In genomic region chr1:162510013-162510356, GRCm38 (mm10) we compare ENCODE assay signal across 14 mouse cellular contexts. TPM values are rescaled to one million over a fixed set of nuclear protein-coding genes. Genes with fewer than 3 reads are reported as not detected.
DNase-seq lines count a peak whose midpoint lies in the region; ATAC-seq and TF ChIP-seq lines count a peak whose summit lies in the region.
"Had no signal": no experiment of that assay in that cellular context is flagged by ENCODE, and none has a peak within 500 bp of the region (broad histone marks: within the 10 kb centered on the region; RNA-seq: fewer than 3 reads in every experiment).

No protein-coding gene starts in this region.

- no peaks in the 10 kb centered on the region for H3K36me3 ChIP-seq in liver, embryonic 12.5 days
- H3K36me3 ChIP-seq in liver, postnatal 0 days (replicated peaks; ENCODE audit: insufficient read depth, low read length), result no peaks in the 10 kb centered on the region
- no peaks in the 10 kb centered on the region for H3K36me3 ChIP-seq in liver, embryonic 14.5 days (replicated peaks; ENCODE audit: control insufficient read depth, insufficient read depth, low read depth)
- H3K36me3 ChIP-seq in myocyte (ENCODE audit: control insufficient read depth, insufficient read depth), result no peaks in the 10 kb centered on the region
- H3K36me3 ChIP-seq: forebrain, embryonic 12.5 days; limb, embryonic 10.5 days had no signal

- peak overlapping the region; percentile 71 for H3K27ac ChIP-seq in gastrocnemius, adult 2 months
- no peak overlapping the region for H3K27ac ChIP-seq in liver, embryonic 12.5 days
- H3K27ac ChIP-seq in liver, postnatal 0 days (ENCODE audit: low read depth), result no peak overlapping the region
- no peak overlapping the region for H3K27ac ChIP-seq in liver, embryonic 14.5 days
- H3K27ac ChIP-seq: forebrain, embryonic 12.5 days; limb, embryonic 10.5 days had no signal

- no peaks in the 10 kb centered on the region for H3K79me2 ChIP-seq in myocyte (ENCODE audit: control insufficient read depth, insufficient read depth)

- H3K4me3 ChIP-seq in gastrocnemius, adult 2 months, result no peak overlapping the region
- no peak overlapping the region for H3K4me3 ChIP-seq in liver, embryonic 12.5 days
- no peak overlapping the region for H3K4me3 ChIP-seq in liver, postnatal 0 days (ENCODE audit: low read depth, low read length)
- H3K4me3 ChIP-seq in liver, embryonic 14.5 days (ENCODE audit: insufficient read depth in 1 of 2, low read depth in 2 of 2, low read length in 2 of 2), result no peak overlapping the region
- H3K4me3 ChIP-seq in myocyte, result no peak overlapping the region
- H3K4me3 ChIP-seq: forebrain, embryonic 12.5 days; limb, embryonic 10.5 days had no signal

- no peaks in the 10 kb centered on the region for H3K27me3 ChIP-seq in liver, embryonic 12.5 days (replicated peaks)
- H3K27me3 ChIP-seq in liver, postnatal 0 days (ENCODE audit: insufficient read depth, low read length), result 0 out of 2 replicates have a peak, but pooled peaks cover 3% of the 10 kb centered on the region
- H3K27me3 ChIP-seq in liver, embryonic 14.5 days (ENCODE audit: control insufficient read depth, insufficient read depth, low read length), result no peaks in the 10 kb centered on the region
- H3K27me3 ChIP-seq in myocyte (ENCODE audit: control insufficient read depth, insufficient read depth, insufficient read length), result no peaks in the 10 kb centered on the region
- H3K27me3 ChIP-seq: forebrain, embryonic 12.5 days had no signal

- H3K9ac ChIP-seq in liver, embryonic 12.5 days, result no peak overlapping the region
- H3K9ac ChIP-seq in liver, postnatal 0 days (replicated peaks), result no peak overlapping the region
- no peak overlapping the region for H3K9ac ChIP-seq in liver, embryonic 14.5 days (replicated peaks)
- H3K9ac ChIP-seq: forebrain, embryonic 12.5 days; lung, embryonic 14.5 days had no signal

- H3K4me1 ChIP-seq in liver, embryonic 12.5 days, result peaks cover 14% of the 10 kb centered on the region
- H3K4me1 ChIP-seq in liver, postnatal 0 days (ENCODE audit: insufficient read depth), result no peaks in the 10 kb centered on the region
- H3K4me1 ChIP-seq in liver, embryonic 14.5 days (replicated peaks; ENCODE audit: control insufficient read depth in 2 of 2, insufficient read depth in 2 of 2, low read length in 1 of 2), result peaks cover 0 to 7% of the 10 kb centered on the region in 2 experiments; a peak in 2 of 4 replicates
- H3K4me1 ChIP-seq: forebrain, embryonic 12.5 days; limb, embryonic 10.5 days had no signal

- WGBS in liver, embryonic 12.5 days (ENCODE audit: insufficient replicate concordance), result 31% methylated on average over 2 of the region's 2 CpGs
- WGBS in liver, postnatal 0 days (ENCODE audit: insufficient replicate concordance), result 49% methylated on average over 2 of the region's 2 CpGs
- WGBS in liver, embryonic 14.5 days (ENCODE audit: insufficient replicate concordance), result 16% methylated on average over 2 of the region's 2 CpGs

- TF ChIP-seq POLR2A in myocyte (IDR thresholded peaks at IDR 0.05; ENCODE audit: insufficient read length, low read depth), result no peak

- DNase-seq in gastrocnemius, adult 2 months, result no peak
- DNase-seq in gastrocnemius, postnatal 10 days, result no peak
- no peak for DNase-seq in liver, postnatal 0 days
- peak in 1 of 3 experiments; percentile 9 for DNase-seq in liver, embryonic 14.5 days (ENCODE audit: low read depth in 3 of 3, low spot score in 3 of 3)
- no peak for DNase-seq in layer of hippocampus, postnatal 36 days
- DNase-seq: cerebellum, adult 9-10 months; right cerebral cortex, postnatal 4 days; thymus, postnatal 36 days had no signal

- TF ChIP-seq EP300 in liver, postnatal 0 days (IDR thresholded peaks at IDR 0.05; ENCODE audit: low read depth), result no peak
- TF ChIP-seq EP300 in liver, embryonic 14.5 days (IDR thresholded peaks at IDR 0.05; ENCODE audit: low read depth), result no peak

- intact Hi-C loops in gastrocnemius, adult 2 months (cut with DNase I), result no loop called here

- no peak overlapping the region for H3ac ChIP-seq in myocyte (ENCODE audit: control insufficient read depth, insufficient read length)

- H3K9me3 ChIP-seq in liver, embryonic 12.5 days (replicated peaks), result no peaks in the 10 kb centered on the region
- H3K9me3 ChIP-seq in liver, postnatal 0 days (ENCODE audit: low read length), result no peaks in the 10 kb centered on the region
- H3K9me3 ChIP-seq in liver, embryonic 14.5 days (ENCODE audit: control insufficient read depth, low read length), result no peaks in the 10 kb centered on the region
- H3K9me3 ChIP-seq: forebrain, embryonic 12.5 days; limb, embryonic 10.5 days had no signal

- peak overlapping the region; percentile 26 for H3K4me2 ChIP-seq in liver, embryonic 12.5 days
- no peak overlapping the region for H3K4me2 ChIP-seq in liver, postnatal 0 days (ENCODE audit: low read depth, low read length)
- H3K4me2 ChIP-seq in liver, embryonic 14.5 days (ENCODE audit: low read depth), result 0 out of 2 replicates have a peak overlapping the region, but pooled peaks have one; percentile 3
- H3K4me2 ChIP-seq in myocyte (ENCODE audit: low read depth), result peak overlapping the region; percentile 89
- H3K4me2 ChIP-seq: forebrain, embryonic 12.5 days; lung, embryonic 14.5 days had no signal

- TF ChIP-seq CTCF in gastrocnemius, adult 2 months (IDR thresholded peaks at IDR 0.05), result no peak
- no peak for TF ChIP-seq CTCF in liver, postnatal 0 days (IDR thresholded peaks at IDR 0.05; ENCODE audit: low read depth)
- TF ChIP-seq CTCF in liver, embryonic 14.5 days (IDR thresholded peaks at IDR 0.05; ENCODE audit: low read depth), result no peak

- ATAC-seq in liver, embryonic 12.5 days, result peak; percentile 80
- ATAC-seq in liver, postnatal 0 days, result no peak
- ATAC-seq in liver, embryonic 14.5 days (ENCODE audit: insufficient read depth), result peak; percentile 79
- ATAC-seq in erythroblast, adult 5-6 weeks (replicated peaks; ENCODE audit: low FRiP score, poor library complexity, severe bottlenecking), result no peak

TF ChIP-seq in myocyte, 11 proteins besides CTCF, POLR2A, EP300 and RAD21:
- TF ChIP-seq POLR2AphosphoS2 (IDR thresholded peaks at IDR 0.05; ENCODE audit: insufficient read length, low read depth) (no peak), MAX (IDR thresholded peaks at IDR 0.05; ENCODE audit: low read depth) (no peak)

RNA-seq across cellular contexts. Expression of gene Dnm3, which starts 32.2 kb away (rescaled TPM):
- 1 to 10 TPM; 6.5 to 8.7 TPM for total RNA-seq in gastrocnemius, adult 2 months (2021)
- 1 to 10 TPM; 6.3 to 8.6 TPM for total RNA-seq in gastrocnemius, postnatal 10 days (2021)
- 1.1 and 1.6 TPM in 2 replicates for polyA plus RNA-seq in liver, embryonic 12.5 days (2016; fragmentation: Nextera tagmentation; extraction: Ambion mirVana)
- polyA plus RNA-seq in liver, postnatal 0 days (2015; fragmentation: Nextera tagmentation; extraction: Ambion mirVana), result 0.12 and 0.14 TPM in 2 replicates
- polyA plus RNA-seq in liver, embryonic 14.5 days (2012; rRNA removed), result 0.61 and 0.65 TPM in 2 replicates
- polyA plus RNA-seq in liver, embryonic 14.5 days (2014; fragmentation: Nextera tagmentation; extraction: Ambion mirVana), result 0.90 and 0.96 TPM in 2 replicates
- 3.0 TPM for polyA plus RNA-seq in myocyte (2012; fragmentation: generic; extraction: Trizol)
- total RNA-seq in layer of hippocampus, postnatal 36 days (2021), result 10 to 100 TPM; 79.8 to 80.9 TPM
- total RNA-seq in erythroblast, adult 5-6 weeks (2015; ENCODE audit: low replicate concordance), result not detected in 2 replicates
- 0.28 and 1.2 TPM in 2 replicates for total RNA-seq in erythroblast, adult 5-6 weeks (2017; ENCODE audit: low replicate concordance)

RNA-seq across cellular contexts. Expression of gene Mettl13, which starts 38.4 kb away (rescaled TPM):
- total RNA-seq in gastrocnemius, adult 2 months (2021), result 1 to 10 TPM; 6.6 to 8.9 TPM
- total RNA-seq in gastrocnemius, postnatal 10 days (2021), result 1 to 10 TPM; 7.0 to 8.6 TPM
- 20.9 and 22.7 TPM in 2 replicates for polyA plus RNA-seq in liver, embryonic 12.5 days (2016; fragmentation: Nextera tagmentation; extraction: Ambion mirVana)
- polyA plus RNA-seq in liver, postnatal 0 days (2015; fragmentation: Nextera tagmentation; extraction: Ambion mirVana), result 5.9 and 7.2 TPM in 2 replicates
- polyA plus RNA-seq in liver, embryonic 14.5 days (2012; rRNA removed), result 3.8 and 4.9 TPM in 2 replicates
- 4.2 and 5.5 TPM in 2 replicates for polyA plus RNA-seq in liver, embryonic 14.5 days (2014; fragmentation: Nextera tagmentation; extraction: Ambion mirVana)
- polyA plus RNA-seq in myocyte (2012; fragmentation: generic; extraction: Trizol), result 12.3 TPM
- 10 to 100 TPM; 10.4 to 11.1 TPM for total RNA-seq in layer of hippocampus, postnatal 36 days (2021)
- total RNA-seq in erythroblast, adult 5-6 weeks (2015; ENCODE audit: low replicate concordance), result 0.96 and 1.0 TPM in 2 replicates
- 1.7 and 2.2 TPM in 2 replicates for total RNA-seq in erythroblast, adult 5-6 weeks (2017; ENCODE audit: low replicate concordance)

Comparison
In these comparisons a context has a peak if more than half of its experiments do, and no peak if none do; other contexts are left out.
1. ATAC-seq: peak in liver, embryonic 12.5 days (single experiment) and liver, embryonic 14.5 days (single experiment); none in liver, postnatal 0 days (single experiment) and erythroblast, adult 5-6 weeks (single experiment).
2. RNA of gene Dnm3, which starts 32.2 kb away (total RNA-seq): 79.8 to 80.9 TPM in layer of hippocampus, postnatal 36 days; 6.5 to 8.7 TPM in gastrocnemius, adult 2 months, 6.3 to 8.6 TPM in gastrocnemius, postnatal 10 days and 0.28 to 1.2 TPM in erythroblast, adult 5-6 weeks; every median in the first group is over 4 times any median in the second.